Comparison of ENCODE assay signal across 28 mouse cellular contexts in the genomic region with DNA sequence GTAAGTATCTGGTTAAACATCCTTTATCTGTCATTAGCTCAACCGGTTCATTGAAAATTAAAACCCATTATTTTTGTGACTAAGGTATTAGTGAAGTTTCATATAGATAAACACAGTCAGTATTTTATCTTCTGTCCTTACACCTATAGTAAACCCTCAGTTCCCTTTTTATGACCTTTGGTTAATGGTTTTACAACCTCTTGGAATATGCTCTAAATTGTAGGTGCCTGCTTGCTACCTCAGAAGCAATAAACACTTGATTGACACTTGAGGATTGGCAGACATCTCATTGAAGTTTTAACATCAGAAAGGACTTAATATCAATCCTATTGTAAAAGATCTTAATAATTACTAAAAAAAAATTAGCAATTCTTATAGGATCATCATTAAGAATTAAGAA.
"Had no signal": no experiment of that assay in that cellular context is flagged by ENCODE, and none has a peak within 500 bp of the region (broad histone marks: within the 10 kb centered on the region; RNA-seq: fewer than 3 reads in every experiment).

No protein-coding gene starts in this region.

- H3K9ac ChIP-seq: embryonic facial prominence, embryonic 12.5 days; embryonic facial prominence, embryonic 13.5 days; embryonic facial prominence, embryonic 15.5 days; forebrain, embryonic 12.5 days; forebrain, embryonic 13.5 days; forebrain, embryonic 15.5 days; forebrain, postnatal 0 days had no signal

- ATAC-seq: forebrain, embryonic 13.5 days; forebrain, embryonic 14.5 days; forebrain, embryonic 15.5 days; forebrain, embryonic 16.5 days; forebrain, postnatal 0 days had no signal

- H3K27me3 ChIP-seq: embryonic facial prominence, embryonic 12.5 days; embryonic facial prominence, embryonic 13.5 days; embryonic facial prominence, embryonic 15.5 days; forebrain, embryonic 12.5 days; forebrain, embryonic 13.5 days; forebrain, embryonic 15.5 days had no signal

- H3K4me2 ChIP-seq: embryonic facial prominence, embryonic 12.5 days; embryonic facial prominence, embryonic 13.5 days; embryonic facial prominence, embryonic 15.5 days; forebrain, embryonic 12.5 days; forebrain, embryonic 13.5 days; forebrain, embryonic 15.5 days had no signal

- H3K27ac ChIP-seq: embryonic facial prominence, embryonic 10.5 days; embryonic facial prominence, embryonic 12.5 days; embryonic facial prominence, embryonic 13.5 days; embryonic facial prominence, embryonic 15.5 days; forebrain, embryonic 10.5 days; forebrain, embryonic 12.5 days; forebrain, embryonic 13.5 days; forebrain, embryonic 15.5 days; gastrocnemius, adult 2 months; heart, adult 2 months had no signal

- DNase-seq: cerebellum, adult 8-10 months; cerebellum, adult 9-10 months; cerebellum, adult 9-11 months; cerebellum, postnatal 10 days; cerebellum, postnatal 14 days; cerebellum, postnatal 25 days; cerebellum, postnatal 36 days; embryo, embryonic 11 days; forebrain, postnatal 0 days; gastrocnemius, adult 2 months; gastrocnemius, postnatal 10 days; gastrocnemius, postnatal 14 days; gastrocnemius, postnatal 25 days; gastrocnemius, postnatal 36 days; heart, adult 11 months; heart, adult 18-20 months; heart, adult 2 months had no signal

- H3K9me3 ChIP-seq: embryonic facial prominence, embryonic 10.5 days; embryonic facial prominence, embryonic 12.5 days; embryonic facial prominence, embryonic 13.5 days; embryonic facial prominence, embryonic 15.5 days; forebrain, embryonic 12.5 days; forebrain, embryonic 13.5 days; forebrain, embryonic 15.5 days had no signal

- H3K4me1 ChIP-seq: embryonic facial prominence, embryonic 10.5 days; embryonic facial prominence, embryonic 12.5 days; embryonic facial prominence, embryonic 13.5 days; embryonic facial prominence, embryonic 15.5 days; forebrain, embryonic 10.5 days; forebrain, embryonic 12.5 days; forebrain, embryonic 13.5 days; forebrain, embryonic 15.5 days had no signal

- H3K4me3 ChIP-seq: embryonic facial prominence, embryonic 10.5 days; embryonic facial prominence, embryonic 12.5 days; embryonic facial prominence, embryonic 13.5 days; embryonic facial prominence, embryonic 15.5 days; erythroblast, embryonic 14.5 days; forebrain, embryonic 10.5 days; forebrain, embryonic 12.5 days; forebrain, embryonic 13.5 days; forebrain, embryonic 15.5 days; gastrocnemius, adult 2 months; heart, adult 2 months had no signal
